Mouse (Mus musculus): ENCODE measurements around the gene Pifo.
A peak's percentile ranks its signal among the peaks of the same experiment; 100 is the strongest.

DNA sequence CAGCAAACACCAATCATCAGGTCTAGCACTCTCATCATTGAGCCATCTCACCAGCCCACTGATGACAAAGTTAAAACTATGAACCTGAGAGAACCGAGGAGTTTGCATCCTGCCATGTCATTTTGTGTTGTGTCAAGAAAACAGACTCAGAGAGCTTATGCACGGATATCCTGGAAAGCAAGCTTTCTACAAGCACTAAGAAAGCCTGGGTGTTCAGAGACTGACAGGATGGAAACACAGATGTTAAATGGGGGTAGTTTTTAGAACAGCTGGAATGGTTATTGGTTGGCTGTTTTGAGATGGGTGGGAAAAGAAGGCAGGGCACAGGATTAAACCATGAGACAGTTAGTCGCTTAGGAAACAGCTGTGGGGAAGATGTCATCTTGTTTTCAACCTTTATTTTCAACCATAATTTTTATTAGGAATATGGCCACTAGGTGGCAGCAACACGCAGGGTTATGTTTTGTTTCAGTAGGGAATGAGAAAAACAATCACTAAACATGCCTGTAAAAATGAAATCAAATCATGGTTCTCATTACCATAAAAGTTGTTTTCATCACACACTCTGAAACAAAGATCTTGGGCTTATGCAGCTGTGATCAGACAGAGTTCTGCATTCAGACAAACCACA, 22.7 kb downstream of the Pifo start:
- TF ChIP-seq CTCF (IDR thresholded peaks at IDR 0.05; ENCODE audit: low read depth): peak; percentile 59
- TF ChIP-seq EP300 (IDR thresholded peaks at IDR 0.05; ENCODE audit: low read depth): no peak

Data from liver, embryonic 14.5 days (tissue).